Mouse (Mus musculus) left cerebral cortex, postnatal 14 days (tissue): Measurements from ENCODE around the gene Gm49721. TPM values are rescaled to one million over a fixed set of nuclear protein-coding genes. Genes with fewer than 3 reads are reported as not detected.
"Not testable (repeated sequence)": the region's sequence is repeated elsewhere in the genome, so short reads cannot be mapped to it uniquely, and the experiment has no call there.

Experiments used
- DNase-seq, 2 experiments: peaks; one replicate each; pipeline ENCODE4 v3.0.0; 2021 to 2022; ENCODE audit warnings: low spot score in 2 of 2, mixed read lengths in 1 of 2
- intact Hi-C: fragments of 180-260 bp; cut with DNase I; formaldehyde crosslinking; loops from one replicate; pipeline ENCODE4 v1.15.1; 2025
- total RNA-seq, 2 experiments: library from RNA; stranded (reverse); gene quantifications; 2 replicates each; pipeline ENCODE4 v1.2.3; 2021

The Gm49721 gene
- total RNA-seq, 2 experiments from 2014 or later: 0.42 TPM; not detected in 1

DNA sequence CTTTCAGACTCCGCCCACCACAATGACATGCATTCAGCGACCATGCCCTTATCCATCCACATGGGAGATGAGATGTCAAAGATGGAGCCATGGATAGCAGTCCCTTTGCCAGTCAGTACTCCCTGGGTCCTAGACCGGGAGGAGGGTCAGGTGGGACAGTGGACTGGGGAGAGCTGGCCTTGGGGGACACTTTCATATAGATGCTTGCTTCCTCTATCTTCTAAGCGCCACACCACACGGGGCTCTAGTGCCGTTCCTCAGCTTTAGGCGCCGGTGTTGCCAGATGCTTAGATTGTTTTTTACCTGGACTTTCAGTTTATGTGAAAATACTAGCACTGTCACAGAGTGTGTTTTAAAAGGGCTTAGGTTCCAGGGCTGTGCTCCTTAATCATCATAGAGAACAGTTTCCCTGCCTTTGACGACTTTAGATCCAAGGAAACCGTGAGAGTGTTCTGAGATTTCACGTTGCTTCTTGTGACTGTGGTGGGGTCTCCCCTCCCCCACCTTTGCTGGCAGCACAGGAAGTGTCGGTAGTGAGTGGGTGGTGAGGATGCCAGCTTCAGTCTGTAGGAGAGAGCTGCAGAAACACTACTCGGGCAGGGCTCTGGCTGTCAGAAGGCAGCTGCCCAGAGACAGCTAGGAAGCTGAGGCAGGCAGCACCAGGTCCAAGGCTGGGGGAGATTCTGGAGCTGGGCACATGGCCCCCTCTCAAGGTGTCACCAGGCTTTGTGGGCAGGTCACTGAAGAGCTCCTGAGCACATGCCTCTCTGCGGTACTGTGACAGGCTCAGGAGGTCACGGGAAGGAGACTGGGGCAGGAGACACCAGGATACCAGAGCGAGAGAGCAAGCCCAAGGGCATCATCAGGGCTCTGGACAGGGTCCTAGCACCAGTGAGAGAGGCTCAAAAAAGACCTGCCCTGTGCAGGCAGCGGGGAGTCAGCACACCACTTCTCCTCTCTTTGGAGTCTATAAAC, 54.8 kb downstream of the Gm49721 start:
- intact Hi-C loops, DNase-seq: not testable (repeated sequence)

DNA sequence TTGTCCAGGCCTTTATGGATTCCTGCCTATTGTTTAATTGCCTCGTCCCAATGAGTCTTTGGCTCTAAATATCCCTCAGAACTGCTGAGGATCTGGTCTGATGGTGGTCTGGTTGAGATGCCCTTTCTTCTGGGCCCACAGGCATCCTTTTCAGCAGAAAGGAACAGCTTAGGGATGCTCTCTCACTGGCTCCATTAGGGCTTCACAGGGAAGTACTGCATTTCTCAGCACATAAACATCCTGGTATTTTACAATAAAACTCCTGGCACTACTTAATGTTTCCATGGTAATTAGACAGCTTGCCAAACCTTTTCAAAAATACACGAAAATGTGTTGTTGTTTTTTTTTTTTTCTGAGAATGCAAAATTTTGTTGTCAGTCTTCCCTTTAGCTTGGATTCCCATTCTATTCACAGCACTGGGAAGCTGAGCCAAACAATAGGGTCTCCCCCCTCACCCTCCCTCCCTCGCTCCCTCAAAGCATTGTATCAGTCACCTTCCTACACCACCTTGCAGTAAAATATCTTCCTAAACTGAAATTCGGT, 90.4 kb downstream of the Gm49721 start:
- intact Hi-C loops: not testable (repeated sequence)
- peak in 1 of 2 experiments; percentile 72 for DNase-seq

DNA sequence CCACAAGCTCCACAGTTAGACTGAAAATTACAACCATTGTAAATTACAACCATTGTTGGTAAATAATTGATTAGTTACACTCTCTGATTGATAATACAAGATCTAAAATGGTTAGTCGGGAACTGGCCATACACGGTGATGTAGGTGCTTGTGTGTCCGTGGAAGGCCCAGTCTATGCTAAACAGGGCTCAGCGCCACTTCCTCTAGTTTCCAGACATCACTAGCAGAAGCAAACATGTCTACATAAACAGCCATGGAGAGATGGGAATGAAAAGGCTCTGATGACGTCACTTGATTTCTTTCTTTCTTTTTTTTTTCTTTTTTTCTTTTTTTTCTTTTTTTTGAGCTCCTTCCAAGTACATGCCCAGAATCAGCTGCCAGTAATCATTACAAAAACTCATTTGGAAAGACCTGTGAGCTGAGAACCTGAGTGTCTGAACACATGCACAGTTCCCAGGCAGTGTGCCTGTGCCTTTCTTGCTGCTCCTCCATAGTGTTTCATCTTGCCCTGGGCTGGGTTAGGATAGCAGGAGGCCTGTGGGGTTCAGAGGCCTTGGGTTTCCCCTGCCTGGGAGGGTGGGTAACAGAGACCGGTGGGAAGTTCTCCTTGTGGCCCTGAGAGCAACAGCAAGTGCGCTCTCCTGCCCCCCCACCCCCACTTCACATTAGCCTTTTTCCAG, 91.0 kb downstream of the Gm49721 start:
- intact Hi-C loops, DNase-seq: not testable (repeated sequence)

DNA sequence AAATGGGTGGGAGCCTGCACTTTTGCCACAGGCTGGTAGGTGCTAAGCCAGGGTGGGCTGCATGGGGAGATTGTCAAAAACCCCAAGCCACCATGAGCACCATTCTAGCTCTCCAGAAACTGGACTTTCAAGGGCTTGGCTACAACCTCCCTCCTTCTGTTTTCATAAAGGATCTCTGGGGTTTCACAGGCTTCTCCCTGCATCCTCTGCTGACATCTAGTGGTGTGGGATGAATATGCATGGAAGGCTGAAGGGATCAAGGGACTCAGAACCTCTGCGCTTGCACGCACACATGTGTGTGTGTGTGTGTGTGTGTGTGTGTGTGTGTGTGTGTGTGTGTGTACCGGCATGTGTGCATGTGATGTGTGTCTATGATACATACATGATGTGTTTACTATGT, 95.8 kb downstream of the Gm49721 start:
- DNase-seq: peak in 1 of 2 experiments; percentile 30
- intact Hi-C loops: not testable (repeated sequence)

DNA sequence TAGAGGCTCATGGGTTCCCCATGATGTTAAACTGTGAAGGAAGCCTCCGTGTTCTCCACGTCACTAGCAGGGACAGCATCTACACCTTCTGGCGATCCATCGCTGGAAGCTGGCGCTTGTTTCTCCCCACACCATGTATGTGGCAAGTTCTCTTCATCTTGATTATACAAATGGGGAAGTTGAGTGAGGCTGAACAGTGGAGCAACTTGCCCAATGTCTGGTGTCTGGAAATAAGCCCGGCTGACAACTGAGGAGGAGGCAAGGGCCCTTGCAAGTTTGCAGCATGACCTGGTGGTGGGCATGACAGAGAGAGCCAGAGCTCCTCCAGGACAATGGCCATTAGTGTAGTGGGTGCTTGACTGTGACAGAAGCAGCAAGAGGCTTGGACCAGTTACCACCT, 96.8 kb downstream of the Gm49721 start:
- intact Hi-C loops, DNase-seq: not testable (repeated sequence)

DNA sequence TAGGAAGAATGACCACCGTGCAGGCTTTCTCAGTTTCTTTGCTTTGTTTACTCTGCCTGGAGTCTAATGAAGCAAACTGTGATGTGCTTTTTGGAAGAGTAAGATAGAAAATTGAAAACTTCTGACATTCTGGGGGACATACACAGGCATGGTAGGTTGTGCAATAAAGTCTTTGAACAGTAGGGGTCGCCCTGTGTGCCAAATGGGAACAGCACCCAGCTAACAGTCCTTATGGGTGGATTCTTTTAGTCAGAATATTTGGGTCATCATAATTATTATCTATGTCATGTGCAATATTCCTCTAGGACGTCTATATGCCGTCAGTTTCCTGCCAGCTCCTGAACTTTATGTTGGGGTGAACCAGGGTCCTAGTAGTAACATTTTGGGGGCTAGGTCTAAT, 100.9 kb downstream of the Gm49721 start:
- intact Hi-C loops: not testable (repeated sequence)
- peak; percentile 80 to 81 for DNase-seq

DNA sequence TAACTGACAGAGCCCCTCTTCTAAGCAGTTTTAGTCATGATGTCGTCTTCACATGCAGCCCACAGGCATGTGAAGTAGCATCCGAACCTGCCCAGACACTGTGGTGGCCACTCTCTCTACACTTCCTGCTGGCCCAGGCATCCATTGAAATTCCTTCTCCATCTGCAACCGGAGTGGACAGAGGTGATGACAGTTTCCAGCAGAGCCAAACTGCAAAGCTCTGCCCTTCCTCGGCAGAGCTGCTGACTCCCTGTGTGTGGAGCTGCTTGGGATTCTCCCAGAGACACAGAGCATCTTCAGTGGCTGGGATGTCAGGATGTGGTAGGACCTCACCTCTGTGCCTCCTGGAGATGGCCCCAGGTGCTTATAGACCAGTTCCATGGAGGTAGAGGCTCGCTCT, 105.8 kb downstream of the Gm49721 start:
- intact Hi-C loops, DNase-seq: not testable (repeated sequence)

DNA sequence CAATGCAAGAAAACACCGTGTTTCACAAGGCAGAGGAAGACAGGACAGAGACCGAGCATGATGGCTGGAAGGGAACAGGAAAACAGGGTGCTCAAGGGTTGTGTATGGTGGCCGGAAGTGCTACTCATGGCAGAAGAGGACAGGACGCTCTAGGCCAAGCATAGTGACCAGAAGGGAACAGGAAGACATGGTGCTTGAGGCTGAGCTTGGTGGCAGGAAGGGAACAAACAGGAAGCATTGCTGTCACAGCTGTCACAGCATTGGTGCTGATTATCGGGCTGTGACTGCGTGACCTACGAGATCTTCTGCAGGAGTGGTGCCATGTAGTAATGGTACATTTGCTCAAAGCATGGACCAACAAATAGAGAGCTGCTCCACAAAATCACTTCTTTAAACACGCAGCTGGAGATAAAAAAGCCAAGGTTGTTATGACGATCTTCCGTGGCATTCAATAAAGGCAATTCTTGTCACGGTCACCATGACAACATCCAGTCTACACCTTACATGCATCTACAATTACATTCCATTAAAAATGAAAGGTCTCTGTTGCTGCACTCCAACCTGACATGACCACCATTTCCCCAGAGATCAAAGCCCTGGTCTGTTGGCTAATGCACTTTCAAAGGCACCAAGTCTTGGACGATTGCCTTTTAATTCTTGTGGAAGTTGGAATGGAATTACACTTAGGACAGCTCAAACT, 106.9 kb downstream of the Gm49721 start:
- intact Hi-C loops, DNase-seq: not testable (repeated sequence)

DNA sequence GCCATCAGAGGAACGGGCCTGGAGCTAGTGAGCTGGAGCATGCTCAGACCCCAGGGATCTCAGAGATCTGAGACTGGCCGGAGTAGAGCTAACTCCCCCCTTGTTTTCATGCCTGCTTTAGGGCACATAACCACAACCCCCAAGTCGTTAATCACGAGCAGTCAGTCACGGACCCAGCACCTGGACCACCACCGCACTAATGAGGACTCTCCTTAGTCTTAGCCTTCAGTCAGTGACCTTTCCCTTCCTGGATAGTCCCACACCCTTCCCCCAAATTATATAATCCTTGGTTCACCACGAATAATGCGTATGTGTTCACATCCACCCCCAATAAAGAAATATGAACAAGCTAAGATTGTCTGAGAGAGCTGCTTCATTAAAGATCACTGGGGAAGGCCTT, 108.1 kb downstream of the Gm49721 start:
- intact Hi-C loops: not testable (repeated sequence)

More for the DNA sequence above, 108.1 kb downstream of the Gm49721 start:
- not testable (repeated sequence) for DNase-seq

Other genes with a start within 250 kb of the Gm49721 start
- gene Ezr, start 196.1 kb upstream of the Gm49721 start, total RNA-seq: 10 to 100 TPM; 43.6 to 47.9 TPM
- 10 to 100 TPM; 29.1 to 31.0 TPM for gene Rsph3b, start 30.2 kb upstream of the Gm49721 start, total RNA-seq
- 10 to 100 TPM; 21.5 to 24.2 TPM for gene Tagap1, start 17.7 kb upstream of the Gm49721 start, total RNA-seq
- gene Rnaset2b, start 8.3 kb upstream of the Gm49721 start, total RNA-seq: 10 to 100 TPM; 44.6 to 45.7 TPM
- gene Gm1604a, start 46.7 kb downstream of the Gm49721 start, total RNA-seq: under 1 TPM; 0.61 to 0.64 TPM
- 10 to 100 TPM; 49.8 to 56.0 TPM for gene Rps6ka2, start 191.2 kb downstream of the Gm49721 start, total RNA-seq